ENCODE assay signal across 19 mouse cellular contexts in the genomic region with DNA sequence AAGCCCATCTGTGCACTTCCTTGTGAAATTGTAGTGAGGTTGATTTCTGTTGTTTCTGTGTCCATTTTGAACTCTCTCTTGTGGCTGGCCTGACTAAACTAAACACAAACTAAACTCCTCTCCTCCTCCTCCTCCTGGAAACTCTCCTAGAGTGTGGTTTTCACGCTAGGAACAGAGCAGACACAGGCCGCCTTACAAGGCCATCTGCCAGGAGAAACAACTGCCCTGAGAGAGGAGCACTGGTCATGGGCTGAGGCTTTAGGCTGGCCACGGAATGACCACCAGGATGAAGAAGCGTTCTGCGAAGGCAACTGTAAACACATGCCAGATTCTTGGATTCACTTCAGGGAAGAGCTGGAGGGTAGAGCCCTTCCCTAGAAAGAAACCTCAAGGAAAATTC. TPM values are rescaled to one million over a fixed set of nuclear protein-coding genes. Genes with fewer than 3 reads are reported as not detected.
A peak's percentile ranks its signal among the peaks of the same experiment; 100 is the strongest.
DNase-seq lines count a peak whose midpoint lies in the region; ATAC-seq and TF ChIP-seq lines count a peak whose summit lies in the region.
"Had no signal": no experiment of that assay in that cellular context is flagged by ENCODE, and none has a peak within 500 bp of the region (broad histone marks: within the 10 kb centered on the region; RNA-seq: fewer than 3 reads in every experiment).

No protein-coding gene starts in this region.

- DNase-seq in kidney, postnatal 10 days = peak; percentile 28
- DNase-seq in kidney, adult 8-10 months = no peak
- DNase-seq in 3T3-L1 (ENCODE audit: low read depth, low spot score) (peak; percentile 65), NIH3T3 (ENCODE audit: low read depth) (peak; percentile 73)
- no peak for DNase-seq in thymus, postnatal 10 days (ENCODE audit: low spot score in 2 of 2)
- DNase-seq in liver, postnatal 0 days = no peak
- DNase-seq: adrenal gland, adult 8-10 months; cerebellum, adult 11 months; cerebellum, adult 8-10 months; cerebellum, postnatal 14 days; gastrocnemius, postnatal 36 days; heart, adult 11 months; heart, postnatal 14 days had no signal

- H3K9me3 ChIP-seq in liver, postnatal 0 days (ENCODE audit: low read length) = no peaks in the 10 kb centered on the region
- H3K9me3 ChIP-seq: embryonic facial prominence, embryonic 13.5 days; forebrain, embryonic 15.5 days; hindbrain, embryonic 13.5 days had no signal

- WGBS in liver, postnatal 0 days (ENCODE audit: insufficient replicate concordance) = 80% methylated on average over 5 of the region's 5 CpGs

- H3K36me3 ChIP-seq in myocyte (ENCODE audit: control insufficient read depth, insufficient read depth) = no peaks in the 10 kb centered on the region
- no peaks in the 10 kb centered on the region for H3K36me3 ChIP-seq in liver, postnatal 0 days (replicated peaks; ENCODE audit: insufficient read depth, low read length)
- H3K36me3 ChIP-seq: embryonic facial prominence, embryonic 13.5 days; forebrain, embryonic 15.5 days; hindbrain, embryonic 13.5 days had no signal

- no peak overlapping the region for H3K9ac ChIP-seq in liver, postnatal 0 days (replicated peaks)
- H3K9ac ChIP-seq: embryonic facial prominence, embryonic 13.5 days; forebrain, embryonic 15.5 days; hindbrain, embryonic 13.5 days had no signal

- no peaks in the 10 kb centered on the region for H3K27me3 ChIP-seq in myocyte (ENCODE audit: control insufficient read depth, insufficient read depth, insufficient read length)
- no peaks in the 10 kb centered on the region for H3K27me3 ChIP-seq in liver, postnatal 0 days (ENCODE audit: insufficient read depth, low read length)
- H3K27me3 ChIP-seq: embryonic facial prominence, embryonic 13.5 days; forebrain, embryonic 15.5 days; hindbrain, embryonic 13.5 days had no signal

- H3K4me1 ChIP-seq in liver, postnatal 0 days (ENCODE audit: insufficient read depth) = no peaks in the 10 kb centered on the region
- H3K4me1 ChIP-seq: embryonic facial prominence, embryonic 13.5 days; forebrain, embryonic 15.5 days; hindbrain, embryonic 13.5 days had no signal

- TF ChIP-seq POLR2A in myocyte (IDR thresholded peaks at IDR 0.05; ENCODE audit: insufficient read length, low read depth) = no peak

- TF ChIP-seq CTCF in liver, postnatal 0 days (IDR thresholded peaks at IDR 0.05; ENCODE audit: low read depth) = no peak

- H3ac ChIP-seq in myocyte (ENCODE audit: control insufficient read depth, insufficient read length) = no peak overlapping the region

- H3K79me2 ChIP-seq in myocyte (ENCODE audit: control insufficient read depth, insufficient read depth) = no peaks in the 10 kb centered on the region

- TF ChIP-seq EP300 in liver, postnatal 0 days (IDR thresholded peaks at IDR 0.05; ENCODE audit: low read depth) = no peak

- no peak overlapping the region for H3K4me3 ChIP-seq in myocyte
- H3K4me3 ChIP-seq in liver, postnatal 0 days (ENCODE audit: low read depth, low read length) = no peak overlapping the region
- H3K4me3 ChIP-seq: embryonic facial prominence, embryonic 13.5 days; erythroblast, embryonic 14.5 days; forebrain, embryonic 15.5 days; hindbrain, embryonic 13.5 days had no signal

- no peak overlapping the region for H3K27ac ChIP-seq in liver, postnatal 0 days (ENCODE audit: low read depth)
- H3K27ac ChIP-seq: embryonic facial prominence, embryonic 13.5 days; forebrain, embryonic 15.5 days; hindbrain, embryonic 13.5 days; hindbrain, postnatal 0 days had no signal

- peak overlapping the region; percentile 12 for H3K4me2 ChIP-seq in myocyte (ENCODE audit: low read depth)
- H3K4me2 ChIP-seq in liver, postnatal 0 days (ENCODE audit: low read depth, low read length) = no peak overlapping the region
- H3K4me2 ChIP-seq: embryonic facial prominence, embryonic 13.5 days; forebrain, embryonic 15.5 days; hindbrain, embryonic 13.5 days had no signal

- no peak for ATAC-seq in liver, postnatal 0 days
- ATAC-seq: forebrain, embryonic 15.5 days; hindbrain, postnatal 0 days had no signal

TF ChIP-seq in myocyte, 11 proteins besides CTCF, POLR2A, EP300 and RAD21:
- no peak for TF ChIP-seq TCF3 (IDR thresholded peaks at IDR 0.05; ENCODE audit: insufficient read length, low read depth)
- TF ChIP-seq MAX (IDR thresholded peaks at IDR 0.05; ENCODE audit: low read depth) = no peak
- TF ChIP-seq MYOD1 (IDR thresholded peaks at IDR 0.05; ENCODE audit: control insufficient read depth in 1 of 3, insufficient read length in 2 of 3, low read depth in 2 of 3) = peak in 2 of 3 experiments; percentile 15 to 46
- TF ChIP-seq REST (IDR thresholded peaks at IDR 0.05; ENCODE audit: insufficient read depth, insufficient read length) = no peak
- TF ChIP-seq MYOG (IDR thresholded peaks at IDR 0.05; ENCODE audit: control insufficient read depth in 1 of 3, insufficient read depth in 1 of 3, insufficient read length in 2 of 3, low read depth in 2 of 3) = peak in 2 of 3 experiments; percentile 14 to 82
- no peak for TF ChIP-seq SRF (IDR thresholded peaks at IDR 0.05; ENCODE audit: control insufficient read depth, insufficient read length, low read depth)

RNA-seq across cellular contexts. Expression of a gene that starts 8.9 kb away (rescaled TPM):
- 17.5 TPM for polyA plus RNA-seq in myocyte (2012; fragmentation: generic; extraction: Trizol)
- 12.7 and 13.7 TPM in 2 replicates for polyA plus RNA-seq in liver, postnatal 0 days (2015; fragmentation: Nextera tagmentation; extraction: Ambion mirVana)

RNA-seq across cellular contexts. Expression of a gene that starts 56.3 kb away (rescaled TPM):
- polyA plus RNA-seq in myocyte (2012; fragmentation: generic; extraction: Trizol) = 1.9 TPM
- polyA plus RNA-seq in liver, postnatal 0 days (2015; fragmentation: Nextera tagmentation; extraction: Ambion mirVana) = 4.6 and 5.1 TPM in 2 replicates

Comparison
In these comparisons a context has a peak if more than half of its experiments do, and no peak if none do; other contexts are left out.
1. DNase-seq: peak in kidney, postnatal 10 days (single experiment), 3T3-L1 (single experiment) and NIH3T3 (single experiment); none in kidney, adult 8-10 months (0 of 2), thymus, postnatal 10 days (0 of 2) and liver, postnatal 0 days (single experiment).